In the genomic region with DNA sequence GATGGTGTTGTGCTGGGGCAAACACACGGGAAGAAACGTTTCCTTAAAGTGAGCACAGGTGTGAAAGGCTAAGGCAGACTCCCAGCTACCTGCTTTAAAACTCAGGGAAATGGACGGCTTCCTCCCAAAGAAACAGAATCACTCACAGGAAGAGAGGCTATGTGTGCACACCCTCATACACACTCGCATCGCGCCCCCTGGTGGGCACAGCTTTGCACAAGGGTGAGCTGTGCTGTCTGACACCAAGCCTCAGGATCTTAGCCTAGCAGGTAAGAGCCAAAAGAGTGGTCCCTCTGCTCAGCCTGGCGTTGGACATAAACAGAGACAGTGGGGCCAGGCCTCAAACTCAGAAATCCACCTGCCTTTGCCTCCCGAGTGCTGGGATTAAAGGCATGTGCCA, we compare ENCODE assay signal across 8 mouse cellular contexts. TPM values are rescaled to one million over a fixed set of nuclear protein-coding genes. Genes with fewer than 3 reads are reported as not detected.
DNase-seq lines count a peak whose midpoint lies in the region; ATAC-seq and TF ChIP-seq lines count a peak whose summit lies in the region.

No protein-coding gene starts in this region.

- TF ChIP-seq CTCF in liver, adult 2 months (IDR thresholded peaks at IDR 0.05; ENCODE audit: low read depth, low read length) = peak; percentile 99

- no peaks in the 10 kb centered on the region for H3K27me3 ChIP-seq in embryonic facial prominence, embryonic 11.5 days (ENCODE audit: control insufficient read depth, insufficient read depth, low read length)
- peaks cover 4% of the 10 kb centered on the region; the same call in 1 of the 2 replicates for H3K27me3 ChIP-seq in kidney, embryonic 14.5 days (ENCODE audit: control insufficient read depth, insufficient read depth, low read length)
- H3K27me3 ChIP-seq in liver, adult 2 months (ENCODE audit: control insufficient read depth, insufficient read depth, low read length) = no peaks in the 10 kb centered on the region; the same call in 1 of the 2 replicates
- H3K27me3 ChIP-seq in splenic B cell, adult 2 months (ENCODE audit: control insufficient read depth, insufficient read depth, low read length, poor library complexity, severe bottlenecking) = 0 out of 2 replicates have a peak, but pooled peaks cover 2% of the 10 kb centered on the region

- H3K79me2 ChIP-seq in liver, adult 2 months (ENCODE audit: control insufficient read depth, insufficient read depth, low read length) = no peaks in the 10 kb centered on the region

- H3K36me3 ChIP-seq in embryonic facial prominence, embryonic 11.5 days (replicated peaks; ENCODE audit: control insufficient read depth, insufficient read depth, low read depth, low read length) = no peaks in the 10 kb centered on the region
- no peaks in the 10 kb centered on the region for H3K36me3 ChIP-seq in kidney, embryonic 14.5 days (ENCODE audit: control insufficient read depth, insufficient read depth, low read length)
- H3K36me3 ChIP-seq in liver, adult 2 months (ENCODE audit: control insufficient read depth, insufficient read depth, low read length) = no peaks in the 10 kb centered on the region
- H3K36me3 ChIP-seq in splenic B cell, adult 2 months (ENCODE audit: control insufficient read depth, insufficient read depth, low read length, poor library complexity, severe bottlenecking) = no peaks in the 10 kb centered on the region

- H3K9me3 ChIP-seq in embryonic facial prominence, embryonic 11.5 days (replicated peaks; ENCODE audit: control insufficient read depth, low read length) = no peaks in the 10 kb centered on the region
- H3K9me3 ChIP-seq in kidney, embryonic 14.5 days (ENCODE audit: control insufficient read depth, low read length) = no peaks in the 10 kb centered on the region

- 0 out of 2 replicates have a peak, but pooled peaks have one; percentile 73 for ATAC-seq in embryonic facial prominence, embryonic 11.5 days (replicated peaks; ENCODE audit: insufficient number of reproducible peaks, low FRiP score, low TSS enrichment, low read depth)
- ATAC-seq in kidney, embryonic 14.5 days (ENCODE audit: low FRiP score, low TSS enrichment) = peak; percentile 77

- no peaks in the 10 kb centered on the region for H3K4me1 ChIP-seq in embryonic facial prominence, embryonic 11.5 days (ENCODE audit: control insufficient read depth, insufficient read depth, low read length)
- H3K4me1 ChIP-seq in kidney, embryonic 14.5 days (ENCODE audit: control insufficient read depth, insufficient read depth, low read length) = no peaks in the 10 kb centered on the region
- no peaks in the 10 kb centered on the region for H3K4me1 ChIP-seq in liver, adult 2 months (ENCODE audit: control insufficient read depth, insufficient read depth, low read length)

- H3K27ac ChIP-seq in embryonic facial prominence, embryonic 11.5 days (replicated peaks; ENCODE audit: low read depth, low read length) = no peak overlapping the region
- no peak overlapping the region for H3K27ac ChIP-seq in kidney, embryonic 14.5 days (ENCODE audit: low read depth, low read length)
- H3K27ac ChIP-seq in liver, adult 2 months (replicated peaks; ENCODE audit: insufficient read depth, low read depth, low read length) = no peak overlapping the region

- no peak overlapping the region for H3K9ac ChIP-seq in embryonic facial prominence, embryonic 11.5 days (replicated peaks; ENCODE audit: low read length)
- no peak overlapping the region for H3K9ac ChIP-seq in kidney, embryonic 14.5 days (ENCODE audit: low read depth, low read length)
- no peak overlapping the region for H3K9ac ChIP-seq in liver, adult 2 months (ENCODE audit: low read depth, low read length)

- no peak overlapping the region for H3K4me3 ChIP-seq in embryonic facial prominence, embryonic 11.5 days (ENCODE audit: low read depth, low read length)
- H3K4me3 ChIP-seq in kidney, embryonic 14.5 days (ENCODE audit: low read length) = no peak overlapping the region
- H3K4me3 ChIP-seq in liver, adult 2 months (ENCODE audit: insufficient read depth, low read depth, low read length) = no peak overlapping the region

- 5% methylated on average over 8 of the region's 8 CpGs for WGBS in embryonic facial prominence, embryonic 11.5 days
- WGBS in kidney, embryonic 14.5 days = 5% methylated on average over 8 of the region's 8 CpGs
- 3% methylated on average over 8 of the region's 8 CpGs for WGBS in liver, adult 2 months

- no peak overlapping the region for H3K4me2 ChIP-seq in embryonic facial prominence, embryonic 11.5 days (ENCODE audit: low read depth, low read length)
- no peak overlapping the region for H3K4me2 ChIP-seq in kidney, embryonic 14.5 days (replicated peaks; ENCODE audit: low read depth, low read length)

- peak; percentile 96 for DNase-seq in 3T3-L1 (ENCODE audit: low read depth, low spot score)
- peak; percentile 96 for DNase-seq in adrenal gland, postnatal 10 days
- peak; percentile 94 for DNase-seq in embryonic facial prominence, embryonic 11.5 days (ENCODE audit: low spot score)
- peak; percentile 87 for DNase-seq in heart, adult 8-10 months (ENCODE audit: low spot score)
- DNase-seq in liver, adult 2 months (ENCODE audit: extremely low read depth, low read depth, low spot score) = peak; percentile 66
- peak; percentile 93 for DNase-seq in naive thymus-derived CD4-positive, alpha-beta T cell, adult 2 months (ENCODE audit: low read depth)
- DNase-seq in splenic B cell, adult 2 months (ENCODE audit: low read depth, low spot score) = peak; percentile 91

- TF ChIP-seq POLR2A in liver, adult 2 months (IDR thresholded peaks at IDR 0.05; ENCODE audit: extremely low read depth, insufficient read depth, low read length) = no peak

RNA-seq across cellular contexts. Expression of a gene that starts 7.2 kb away (rescaled TPM):
- total RNA-seq in adrenal gland, postnatal 10 days (2021) = 10 to 100 TPM; 23.7 to 35.7 TPM
- 22.0 and 27.1 TPM in 2 replicates for polyA plus RNA-seq in embryonic facial prominence, embryonic 11.5 days (2014; fragmentation: Nextera tagmentation; extraction: Ambion mirVana)
- total RNA-seq in heart, adult 8-10 months (2022) = 10 to 100 TPM in 3 of 4 experiments, 1 to 10 TPM in 1; 8.5 to 10.8 (median 10.5) TPM
- 11.2 and 16.2 TPM in 2 replicates for polyA plus RNA-seq in kidney, embryonic 14.5 days (2014; fragmentation: Nextera tagmentation; extraction: Ambion mirVana)
- total RNA-seq in liver, adult 2 months (2014; rRNA removed) = 0.74 and 1.7 TPM in 2 replicates
- polyA plus RNA-seq in liver, adult 2 months (2012; rRNA removed) = 1.3 and 1.6 TPM in 2 replicates

RNA-seq across cellular contexts. Expression of a gene that starts 21.7 kb away (rescaled TPM):
- 10 to 100 TPM; 28.9 to 30.7 TPM for total RNA-seq in adrenal gland, postnatal 10 days (2021)
- polyA plus RNA-seq in embryonic facial prominence, embryonic 11.5 days (2014; fragmentation: Nextera tagmentation; extraction: Ambion mirVana) = 13.7 and 15.9 TPM in 2 replicates
- total RNA-seq in heart, adult 8-10 months (2022) = 10 to 100 TPM; 19.1 to 26.8 (median 22.6) TPM
- 18.2 and 19.9 TPM in 2 replicates for polyA plus RNA-seq in kidney, embryonic 14.5 days (2014; fragmentation: Nextera tagmentation; extraction: Ambion mirVana)
- total RNA-seq in liver, adult 2 months (2014; rRNA removed) = 6.5 and 6.8 TPM in 2 replicates
- 5.6 and 10.5 TPM in 2 replicates for polyA plus RNA-seq in liver, adult 2 months (2012; rRNA removed)
